Mouse (Mus musculus) MEL (cell line): ENCODE data around the gene Cd5. TPM values are rescaled to one million over a fixed set of nuclear protein-coding genes. Genes with fewer than 3 reads are reported as not detected.

ENCODE experiments used
- DNase-seq: peaks from one replicate; pipeline ENCODE4 v3.0.0; 2011; ENCODE audit warnings: low read depth, low spot score
- H3K27ac ChIP-seq: 2 replicates; pipeline ENCODE4 v1.5.1; 2012; ENCODE audit warnings: low read depth, mild to moderate bottlenecking, control low read depth, low read length, moderate library complexity; ENCODE audit not compliant: control insufficient read depth
- H3K27me3 ChIP-seq, 2 experiments: fragments of 150-350 bp in 1 of 2; sonication (generic) in 1 of 2; 2 replicates each; pipeline ENCODE4 v1.6.1; 2012; ENCODE audit warnings: low read length in 2 of 2, mild to moderate bottlenecking in 2 of 2, improper control_type of control experiment in 1 of 2, moderate library complexity in 1 of 2; ENCODE audit not compliant: insufficient read depth in 2 of 2, control insufficient read depth in 1 of 2
- H3K36me3 ChIP-seq, 2 experiments: 2 replicates each; pipeline ENCODE4 v1.6.1; 2012 to 2014; ENCODE audit warnings: low read length in 2 of 2, improper control_type of control experiment in 1 of 2, inconsistent platforms in 1 of 2, mild to moderate bottlenecking in 1 of 2; ENCODE audit not compliant: insufficient read depth in 2 of 2, control insufficient read depth in 1 of 2
- H3K4me1 ChIP-seq, 2 experiments: fragments of 150-350 bp in 1 of 2; sonication (generic) in 1 of 2; 2 replicates each; pipeline ENCODE4 v1.6.1; 2012; ENCODE audit warnings: low read length in 2 of 2, improper control_type of control experiment in 1 of 2, mild to moderate bottlenecking in 1 of 2; ENCODE audit not compliant: insufficient read depth in 2 of 2, control insufficient read depth in 1 of 2
- H3K4me3 ChIP-seq, 2 experiments: fragments of 150-350 bp in 1 of 2; sonication (generic) in 1 of 2; 2 replicates each; pipeline ENCODE4 v1.5.1; 2012; ENCODE audit warnings: low read depth in 2 of 2, low read length in 2 of 2, mild to moderate bottlenecking in 2 of 2, moderate library complexity in 2 of 2, control low read depth in 1 of 2, improper control_type of control experiment in 1 of 2; ENCODE audit not compliant: control insufficient read depth in 1 of 2, insufficient read depth in 1 of 2
- H3K79me2 ChIP-seq: 2 replicates; pipeline ENCODE4 v1.6.1; 2012; ENCODE audit warnings: mild to moderate bottlenecking, low read length, moderate library complexity; ENCODE audit not compliant: control insufficient read depth, poor library complexity, insufficient read depth
- H3K9ac ChIP-seq: 2 replicates; pipeline ENCODE4 v1.6.1; 2012; ENCODE audit warnings: low read depth, mild to moderate bottlenecking, control low read depth, low read length, moderate library complexity; ENCODE audit not compliant: control insufficient read depth, poor library complexity, severe bottlenecking
- H3K9me3 ChIP-seq: fragments of 150-350 bp; sonication (generic); replicated peaks from 2 replicates; pipeline ENCODE4 v1.6.1; 2012; ENCODE audit warnings: mild to moderate bottlenecking, low read length, improper control_type of control experiment, moderate library complexity; ENCODE audit not compliant: insufficient read depth
- CHD1 ChIP-seq: IDR thresholded peaks from 2 replicates; pipeline ENCODE4 v1.6.1; 2012; ENCODE audit warnings: low read depth, mild to moderate bottlenecking, inconsistent platforms, low read length, improper control_type of control experiment
- E2F4 ChIP-seq: IDR thresholded peaks from 2 replicates; pipeline ENCODE4 v1.6.1; 2011; ENCODE audit warnings: low read depth, low read length, improper control_type of control experiment, borderline replicate concordance
- ELF1 ChIP-seq: IDR thresholded peaks from 2 replicates; pipeline ENCODE4 v1.6.1; 2014; ENCODE audit warnings: low read depth, mild to moderate bottlenecking, inconsistent platforms, low read length, improper control_type of control experiment, moderate library complexity
- ETS1 ChIP-seq: IDR thresholded peaks from 2 replicates; pipeline ENCODE4 v1.6.1; 2012; ENCODE audit warnings: low read depth, mild to moderate bottlenecking, inconsistent platforms, low read length, improper control_type of control experiment, moderate library complexity
- KAT2A ChIP-seq: conservative IDR thresholded peaks from 2 replicates; pipeline ENCODE4 v1.6.1; 2012; ENCODE audit warnings: low read depth, low read length, improper control_type of control experiment, inconsistent platforms
- MEF2A ChIP-seq: IDR thresholded peaks from 2 replicates; pipeline ENCODE4 v1.6.1; 2014; ENCODE audit warnings: low read depth, mild to moderate bottlenecking, inconsistent platforms, low read length, improper control_type of control experiment; ENCODE audit not compliant: poor library complexity, insufficient replicate concordance, severe bottlenecking; ENCODE audit errors: extremely low read depth
- MXI1 ChIP-seq: IDR thresholded peaks from 2 replicates; pipeline ENCODE4 v1.6.1; 2011; ENCODE audit warnings: mild to moderate bottlenecking, low read depth, low read length, improper control_type of control experiment
- MYC ChIP-seq: IDR thresholded peaks from 2 replicates; pipeline ENCODE4 v1.6.1; 2011; ENCODE audit warnings: low read depth, mild to moderate bottlenecking, low read length, improper control_type of control experiment, moderate library complexity
- NELFE ChIP-seq: IDR thresholded peaks from 2 replicates; pipeline ENCODE4 v1.6.1; 2011; ENCODE audit warnings: low read depth, low read length, improper control_type of control experiment
- NRF1 ChIP-seq: IDR thresholded peaks from 2 replicates; pipeline ENCODE4 v1.6.1; 2014; ENCODE audit warnings: low read depth, mild to moderate bottlenecking, inconsistent platforms, low read length, improper control_type of control experiment, moderate library complexity; ENCODE audit not compliant: poor library complexity, insufficient read depth, severe bottlenecking
- POLR2A ChIP-seq, 2 experiments: IDR thresholded peaks; 2 replicates each; pipeline ENCODE4 v1.6.1; 2011 to 2012; ENCODE audit warnings: low read length in 2 of 2, mild to moderate bottlenecking in 2 of 2, control low read depth in 1 of 2, improper control_type of control experiment in 1 of 2, low read depth in 1 of 2, moderate library complexity in 1 of 2; ENCODE audit not compliant: control insufficient read depth in 1 of 2, insufficient read depth in 1 of 2, poor library complexity in 1 of 2
- POLR2AphosphoS2 ChIP-seq: IDR thresholded peaks from 2 replicates; pipeline ENCODE4 v1.6.1; 2011; ENCODE audit warnings: low read length, improper control_type of control experiment
- POLR2AphosphoS5 ChIP-seq: IDR thresholded peaks from 2 replicates; pipeline ENCODE4 v1.6.1; 2012; ENCODE audit warnings: low read depth, borderline replicate concordance, mild to moderate bottlenecking, inconsistent platforms, low read length, moderate library complexity, mixed read lengths
- RAD21 ChIP-seq: IDR thresholded peaks from 2 replicates; pipeline ENCODE4 v1.6.1; 2011; ENCODE audit warnings: mild to moderate bottlenecking, low read depth, low read length, improper control_type of control experiment
- RCOR1 ChIP-seq: IDR thresholded peaks from 2 replicates; pipeline ENCODE4 v1.6.1; 2012; ENCODE audit warnings: low read depth, mild to moderate bottlenecking, inconsistent platforms, low read length, improper control_type of control experiment
- SIN3A ChIP-seq: IDR thresholded peaks from 2 replicates; pipeline ENCODE4 v1.6.1; 2012; ENCODE audit warnings: low read length, improper control_type of control experiment, inconsistent platforms
- TBP ChIP-seq: IDR thresholded peaks from 2 replicates; pipeline ENCODE4 v1.8.0; 2011; ENCODE audit warnings: low read depth, low read length, improper control_type of control experiment
- TCF12 ChIP-seq: IDR thresholded peaks from 2 replicates; pipeline ENCODE4 v1.6.1; 2014; ENCODE audit warnings: low read depth, mild to moderate bottlenecking, inconsistent platforms, low read length, improper control_type of control experiment, moderate library complexity
- UBTF ChIP-seq: IDR thresholded peaks from 2 replicates; pipeline ENCODE4 v1.6.1; 2012; ENCODE audit warnings: low read depth, mild to moderate bottlenecking, inconsistent platforms, low read length, improper control_type of control experiment, moderate library complexity, borderline replicate concordance; ENCODE audit not compliant: insufficient read depth
- USF1 ChIP-seq: IDR thresholded peaks from 2 replicates; pipeline ENCODE4 v1.6.1; 2014; ENCODE audit warnings: low read depth, mild to moderate bottlenecking, inconsistent platforms, low read length, improper control_type of control experiment, moderate library complexity
- ZKSCAN1 ChIP-seq: IDR thresholded peaks from 2 replicates; pipeline ENCODE4 v1.6.1; 2012; ENCODE audit warnings: low read depth, mild to moderate bottlenecking, inconsistent platforms, low read length, improper control_type of control experiment, moderate library complexity
- ZMIZ1 ChIP-seq: IDR thresholded peaks from 2 replicates; pipeline ENCODE4 v1.6.1; 2012; ENCODE audit warnings: low read depth, mild to moderate bottlenecking, inconsistent platforms, low read length, improper control_type of control experiment, moderate library complexity
- ZNF384 ChIP-seq: IDR thresholded peaks from 2 replicates; pipeline ENCODE4 v1.6.1; 2012; ENCODE audit warnings: low read depth, mild to moderate bottlenecking, inconsistent platforms, low read length, improper control_type of control experiment
- polyA plus RNA-seq, 2 experiments: library from polyadenylated mRNA; stranded (reverse) in 1 of 2; unstranded in 1 of 2; fragments of >175 nt in 1 of 2; fragments of >200 nt in 1 of 2; gene quantifications; 2 replicates each; pipeline versions ENCODE4 v1.2.1 to v1.2.4; 2012; ENCODE audit warnings: low replicate concordance in 2 of 2, low read depth in 1 of 2; ENCODE audit not compliant: insufficient read length in 2 of 2, insufficient read depth in 1 of 2, missing spikeins in 1 of 2
- total RNA-seq: library from RNA; depleted of rRNA; stranded (reverse); fragments of 300-350 nt; gene quantifications from 2 replicates; pipeline ENCODE4 v1.2.3, GENCODE M21; 2012

The Cd5 gene
- total and polyA plus RNA-seq, 3 experiments, result not detected

GRCm38 (mm10) chr19:10738038-10738437 is 764 bp downstream of the Cd5 start:
- H3K9ac ChIP-seq, result no peak overlapping the region
- DNase-seq, result no peak
- TF ChIP-seq ZKSCAN1 (no peak), ETS1 (no peak), UBTF (no peak), NRF1 (no peak), CHD1 (no peak), POLR2A (IDR thresholded peaks at IDR 0.05; ENCODE audit: control insufficient read depth in 1 of 2, insufficient read depth in 1 of 2, low read depth in 1 of 2, low read length in 2 of 2, poor library complexity in 1 of 2) (no peak), RCOR1 (no peak), MXI1 (no peak)
- TF ChIP-seq, all 39 proteins: peak for 0
- Histone ChIP-seq H3K27me3 (no peaks in the 10 kb centered on the region; a peak in 3 of 4 replicates), H3K4me3 (no peak overlapping the region), H3K9me3 (no peaks in the 10 kb centered on the region), H3K27ac (no peak overlapping the region), H3K36me3 (no peaks in the 10 kb centered on the region), H3K4me1 (no peaks in the 10 kb centered on the region), H3K79me2 (no peaks in the 10 kb centered on the region)

DNA sequence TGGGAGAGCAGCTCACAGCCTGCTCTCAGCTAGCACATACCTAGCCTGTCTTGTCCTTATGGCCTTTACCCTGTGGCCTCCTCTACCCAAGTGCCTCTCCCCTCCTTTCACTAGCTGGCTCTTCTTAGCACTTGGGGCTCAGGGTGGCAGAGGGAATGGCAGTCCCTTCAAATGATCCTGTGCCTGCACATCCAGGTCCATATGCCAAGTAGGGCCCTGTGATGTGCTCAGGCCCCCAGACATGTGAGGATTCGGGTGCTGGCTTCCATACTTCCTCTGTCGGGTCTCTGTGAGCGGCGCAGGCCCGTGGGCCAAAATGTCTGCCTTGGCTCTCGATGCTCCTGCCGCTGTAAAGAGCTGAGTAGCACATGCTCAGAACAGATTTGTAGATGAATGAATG is 2.9 kb downstream of the Cd5 start:
- Histone ChIP-seq H3K9me3 (no peaks in the 10 kb centered on the region), H3K79me2 (no peaks in the 10 kb centered on the region), H3K9ac (no peak overlapping the region), H3K27ac (no peak overlapping the region), H3K4me1 (no peaks in the 10 kb centered on the region), H3K36me3 (no peaks in the 10 kb centered on the region), H3K4me3 (no peak overlapping the region), H3K27me3 (no peaks in the 10 kb centered on the region; a peak in 1 of 4 replicates)
- no peak for DNase-seq
- TF ChIP-seq MYC (no peak), ELF1 (no peak), ZMIZ1 (no peak), NRF1 (no peak), TCF12 (no peak), KAT2A (no peak), POLR2AphosphoS2 (no peak), RAD21 (no peak), ETS1 (no peak), MXI1 (no peak), MEF2A (no peak), NELFE (no peak), ZKSCAN1 (no peak), ZNF384 (no peak), USF1 (no peak), POLR2AphosphoS5 (no peak), SIN3A (no peak), E2F4 (no peak), TBP (no peak)
